In genomic region chr10:81626101-81626993, GRCm38 (mm10) we compare ENCODE assay signal across 8 mouse cellular contexts. TPM values are rescaled to one million over a fixed set of nuclear protein-coding genes. Genes with fewer than 3 reads are reported as not detected.
A peak's percentile ranks its signal among the peaks of the same experiment; 100 is the strongest.
DNase-seq lines count a peak whose midpoint lies in the region; ATAC-seq and TF ChIP-seq lines count a peak whose summit lies in the region.

No protein-coding gene starts in this region.

- peak overlapping the region; percentile 37 for H3ac ChIP-seq in myocyte (ENCODE audit: control insufficient read depth, insufficient read length)

- peaks cover 2% of the 10 kb centered on the region for H3K36me3 ChIP-seq in spleen, adult 2 months (ENCODE audit: control insufficient read depth, insufficient read depth, low read length)
- peaks cover 40% of the 10 kb centered on the region for H3K36me3 ChIP-seq in intestine, embryonic 14.5 days (ENCODE audit: control insufficient read depth, insufficient read depth, low read length)
- H3K36me3 ChIP-seq in myocyte (ENCODE audit: control insufficient read depth, insufficient read depth): no peaks in the 10 kb centered on the region

- H3K4me3 ChIP-seq in spleen, adult 2 months (ENCODE audit: extremely low read depth, insufficient read depth, insufficient read length): peak overlapping the region; percentile 91; the same call in 1 of the 2 replicates
- peak overlapping the region; percentile 73 for H3K4me3 ChIP-seq in intestine, embryonic 14.5 days (ENCODE audit: low read depth, low read length)
- peak overlapping the region; percentile 84 for H3K4me3 ChIP-seq in myocyte

- H3K27me3 ChIP-seq in spleen, adult 2 months (ENCODE audit: control insufficient read depth, insufficient read depth, low read length): no peaks in the 10 kb centered on the region
- no peaks in the 10 kb centered on the region for H3K27me3 ChIP-seq in intestine, embryonic 14.5 days (replicated peaks; ENCODE audit: control insufficient read depth, insufficient read depth, low read length)
- no peaks in the 10 kb centered on the region for H3K27me3 ChIP-seq in myocyte (ENCODE audit: control insufficient read depth, insufficient read depth, insufficient read length)

- TF ChIP-seq CTCF in spleen, adult 2 months (IDR thresholded peaks at IDR 0.05; ENCODE audit: extremely low read depth, insufficient read depth, insufficient read length, insufficient replicate concordance): no peak

- peak overlapping the region; percentile 74 for H3K9ac ChIP-seq in intestine, embryonic 14.5 days (ENCODE audit: low read length)

- H3K4me1 ChIP-seq in spleen, adult 2 months (ENCODE audit: control insufficient read depth, insufficient read depth, insufficient read length): peaks cover 4% of the 10 kb centered on the region; the same call in 1 of the 2 replicates
- peaks cover 10% of the 10 kb centered on the region; the same call in 1 of the 2 replicates for H3K4me1 ChIP-seq in intestine, embryonic 14.5 days (replicated peaks; ENCODE audit: control insufficient read depth, insufficient read depth, low read length)

- 87% methylated on average over 22 of the region's 22 CpGs for WGBS in spleen, adult 2 months
- WGBS in intestine, embryonic 14.5 days: 84% methylated on average over 22 of the region's 22 CpGs

- no peak for TF ChIP-seq POLR2A in spleen, adult 2 months (IDR thresholded peaks at IDR 0.05; ENCODE audit: low read depth, low read length)
- TF ChIP-seq POLR2A in myocyte (IDR thresholded peaks at IDR 0.05; ENCODE audit: insufficient read length, low read depth): peak; percentile 35

- no peak for ATAC-seq in cerebellum, adult (ENCODE audit: insufficient number of reproducible peaks, low FRiP score, low TSS enrichment)
- ATAC-seq in intestine, embryonic 14.5 days (replicated peaks; ENCODE audit: low FRiP score, low TSS enrichment, low read depth): peak; percentile 13; the same call in 1 of the 2 replicates

- peak; percentile 45 for DNase-seq in cerebellum, adult 11 months
- no peak for DNase-seq in spleen, adult 2 months (ENCODE audit: low read depth in 1 of 2, low spot score in 2 of 2)
- DNase-seq in spleen, adult 18-20 months: no peak
- peak; percentile 63 for DNase-seq in intestine, embryonic 14.5 days (ENCODE audit: low spot score)
- DNase-seq in left cerebral cortex, adult 8-10 months (ENCODE audit: low spot score in 2 of 2): no peak
- DNase-seq in urinary bladder, postnatal 14 days (ENCODE audit: low spot score): no peak

- peak overlapping the region; percentile 70 for H3K4me2 ChIP-seq in intestine, embryonic 14.5 days (ENCODE audit: low read length)
- H3K4me2 ChIP-seq in myocyte (ENCODE audit: low read depth): peak overlapping the region; percentile 98

- H3K27ac ChIP-seq in spleen, adult 2 months (ENCODE audit: insufficient read depth, low read length): 0 out of 2 replicates have a peak overlapping the region, but pooled peaks have one; percentile 87
- peak overlapping the region; percentile 86; the same call in 1 of the 2 replicates for H3K27ac ChIP-seq in intestine, embryonic 14.5 days (ENCODE audit: low read depth)

- H3K9me3 ChIP-seq in intestine, embryonic 14.5 days (ENCODE audit: control insufficient read depth, low read length): no peaks in the 10 kb centered on the region

- peaks cover 8% of the 10 kb centered on the region for H3K79me2 ChIP-seq in myocyte (ENCODE audit: control insufficient read depth, insufficient read depth)

TF ChIP-seq in myocyte, 11 proteins besides CTCF, POLR2A, EP300 and RAD21:
- peak; percentile 88 for TF ChIP-seq USF1 (IDR thresholded peaks at IDR 0.05; ENCODE audit: low read depth)
- no peak for TF ChIP-seq TCF12 (IDR thresholded peaks at IDR 0.05; ENCODE audit: insufficient read depth, poor library complexity, severe bottlenecking)
TF ChIP-seq in myocyte: peak in this region for 1.

RNA-seq across cellular contexts. Expression of gene Sirt6, which starts 1.2 kb away (rescaled TPM):
- 30.3 and 39.4 TPM in 2 replicates for polyA plus RNA-seq in spleen, adult 2 months (2012; rRNA removed)
- polyA plus RNA-seq in intestine, embryonic 14.5 days (2014; fragmentation: Nextera tagmentation; extraction: Ambion mirVana): 34.1 and 39.2 TPM in 2 replicates
- 28.0 TPM for polyA plus RNA-seq in myocyte (2012; fragmentation: generic; extraction: Trizol)
- 10 to 100 TPM; 21.8 to 27.9 (median 25.2) TPM for total RNA-seq in left cerebral cortex, adult 8-10 months (2022)

RNA-seq across cellular contexts. Expression of gene Ankrd24, which starts 2.0 kb away (rescaled TPM):
- 14.0 and 17.8 TPM in 2 replicates for polyA plus RNA-seq in spleen, adult 2 months (2012; rRNA removed)
- polyA plus RNA-seq in intestine, embryonic 14.5 days (2014; fragmentation: Nextera tagmentation; extraction: Ambion mirVana): 4.7 and 6.4 TPM in 2 replicates
- 11.8 TPM for polyA plus RNA-seq in myocyte (2012; fragmentation: generic; extraction: Trizol)
- total RNA-seq in left cerebral cortex, adult 8-10 months (2022): 10 to 100 TPM; 39.7 to 47.9 (median 43.1) TPM

RNA-seq across cellular contexts. Expression of gene BC025920, which starts 20.3 kb away (rescaled TPM):
- polyA plus RNA-seq in spleen, adult 2 months (2012; rRNA removed): 1.8 TPM in 2 replicates
- polyA plus RNA-seq in intestine, embryonic 14.5 days (2014; fragmentation: Nextera tagmentation; extraction: Ambion mirVana): 0.61 and 1.5 TPM in 2 replicates
- polyA plus RNA-seq in myocyte (2012; fragmentation: generic; extraction: Trizol): 0.78 TPM
- total RNA-seq in left cerebral cortex, adult 8-10 months (2022): 1 to 10 TPM; 3.3 to 5.4 (median 3.9) TPM

RNA-seq across cellular contexts. Expression of gene Gm10778, which starts 22.5 kb away (rescaled TPM):
- polyA plus RNA-seq in spleen, adult 2 months (2012; rRNA removed): 0.29 and 0.40 TPM in 2 replicates
- 4.3 and 5.6 TPM in 2 replicates for polyA plus RNA-seq in intestine, embryonic 14.5 days (2014; fragmentation: Nextera tagmentation; extraction: Ambion mirVana)
- polyA plus RNA-seq in myocyte (2012; fragmentation: generic; extraction: Trizol): 0.59 TPM
- 1 to 10 TPM; 2.7 to 5.4 (median 3.3) TPM for total RNA-seq in left cerebral cortex, adult 8-10 months (2022)

RNA-seq across cellular contexts. Expression of gene Tle6, which starts 25.5 kb away (rescaled TPM):
- 14.3 and 15.6 TPM in 2 replicates for polyA plus RNA-seq in spleen, adult 2 months (2012; rRNA removed)
- polyA plus RNA-seq in intestine, embryonic 14.5 days (2014; fragmentation: Nextera tagmentation; extraction: Ambion mirVana): 15.0 and 21.3 TPM in 2 replicates
- polyA plus RNA-seq in myocyte (2012; fragmentation: generic; extraction: Trizol): 15.3 TPM
- total RNA-seq in left cerebral cortex, adult 8-10 months (2022): 10 to 100 TPM; 10.3 to 17.2 (median 14.0) TPM

Comparison
In these comparisons a context has a peak if more than half of its experiments do, and no peak if none do; other contexts are left out.
1. DNase-seq: peak in cerebellum, adult 11 months (single experiment) and intestine, embryonic 14.5 days (single experiment); none in spleen, adult 2 months (0 of 2), spleen, adult 18-20 months (0 of 2), left cerebral cortex, adult 8-10 months (0 of 2) and urinary bladder, postnatal 14 days (single experiment).
2. Peak in every context shown above with its lines, with median percentiles within 50 percentile points of each other: H3K4me3 ChIP-seq.